Mouse (Mus musculus) cerebellum, postnatal 10 days (tissue): Measurements from ENCODE around the gene Nme4.
A peak's percentile ranks its signal among the peaks of the same experiment; 100 is the strongest.

Experiments
- DNase-seq, 2 experiments: peaks; one replicate each; pipeline ENCODE4 v3.0.0; 2021; ENCODE audit warnings: mixed read lengths in 2 of 2

The Nme4 gene

GRCm38 (mm10) chr17:26114061-26114460 is 18.7 kb upstream of the Nme4 start:
- DNase-seq, result no peak

- DNase-seq, result peak; percentile 84 to 86
These were observed 18.0 kb upstream of the Nme4 start, which contains the start of gene Tmem8 for GRCm38 (mm10) chr17:26113181-26113948. TSS of gene Tmem8 (plus strand) at chr17:26113299.

- DNase-seq, result no peak
These were observed 17.3 kb upstream of the Nme4 start for GRCm38 (mm10) chr17:26112751-26113150.

- DNase-seq, result no peak
These were observed 16.3 kb upstream of the Nme4 start for GRCm38 (mm10) chr17:26111722-26112121.

- no peak for DNase-seq
These were observed 15.6 kb upstream of the Nme4 start for GRCm38 (mm10) chr17:26111024-26111423.

- no peak for DNase-seq
These were observed 14.8 kb upstream of the Nme4 start for GRCm38 (mm10) chr17:26110156-26110555.

GRCm38 (mm10) chr17:26105619-26106018 is 10.2 kb upstream of the Nme4 start:
- DNase-seq, result no peak

GRCm38 (mm10) chr17:26101478-26101877 is 6.1 kb upstream of the Nme4 start:
- no peak for DNase-seq

GRCm38 (mm10) chr17:26100166-26100565 is 4.8 kb upstream of the Nme4 start:
- no peak for DNase-seq

- DNase-seq, result peak in 1 of 2 experiments; percentile 61
These were observed 3.9 kb upstream of the Nme4 start for GRCm38 (mm10) chr17:26099316-26099715.

GRCm38 (mm10) chr17:26098461-26098860 is 3.1 kb upstream of the Nme4 start:
- DNase-seq, result no peak

- DNase-seq, result no peak
These were observed 781 bp downstream of the Nme4 start for GRCm38 (mm10) chr17:26094531-26095110.

- peak; percentile 95 to 98 for DNase-seq
These were observed 5.3 kb downstream of the Nme4 start, which contains the start of gene Decr2 for GRCm38 (mm10) chr17:26089905-26090632. TSS of gene Decr2 (minus strand) at chr17:26090337.

GRCm38 (mm10) chr17:26087059-26087564 is 8.3 kb downstream of the Nme4 start:
- DNase-seq, result no peak

- DNase-seq, result no peak
These were observed 14.5 kb downstream of the Nme4 start for GRCm38 (mm10) chr17:26080867-26081266.

- no peak for DNase-seq
These were observed 16.6 kb downstream of the Nme4 start for GRCm38 (mm10) chr17:26078851-26079250.

GRCm38 (mm10) chr17:26075246-26075645 is 20.2 kb downstream of the Nme4 start:
- DNase-seq, result no peak

GRCm38 (mm10) chr17:26070136-26070535 is 25.3 kb downstream of the Nme4 start:
- DNase-seq, result no peak

GRCm38 (mm10) chr17:26068831-26069739 is 26.3 kb downstream of the Nme4 start, which contains the start of gene Rab11fip3:
TSS of gene Rab11fip3 (minus strand) at chr17:26069555.
- DNase-seq, result peak; percentile 96

- peak; percentile 55 to 60 for DNase-seq
These were observed 27.2 kb downstream of the Nme4 start for GRCm38 (mm10) chr17:26068024-26068830.

- DNase-seq, result no peak
These were observed 28.8 kb downstream of the Nme4 start for GRCm38 (mm10) chr17:26066488-26067020.
